Mouse (Mus musculus): Measurements from ENCODE around the gene Pold1. TPM values are rescaled to one million over a fixed set of nuclear protein-coding genes. Genes with fewer than 3 reads are reported as not detected.

Gene Pold1
- total RNA-seq (2021) = 1 to 10 TPM; 4.1 to 5.1 TPM
- long read RNA-seq, experiment 1, transcript Pold1-201 (27 exons, 3,454 nt) = major isoform, 9 of 14 reads
- long read RNA-seq, experiment 1, partial matches to known transcripts = 1 of 14 reads
- long read RNA-seq, experiment 1, other reads (novel, unspliced or antisense) = 4 of 14 reads
- long read RNA-seq, experiment 2, transcript Pold1-201 (27 exons, 3,454 nt) = major isoform, 14 of 18 reads
- long read RNA-seq, experiment 2, partial matches to known transcripts = 2 of 18 reads
- long read RNA-seq, experiment 2, other reads (novel, unspliced or antisense) = 2 of 18 reads

- DNase-seq = peak; percentile 100
- Histone ChIP-seq H3K27ac (peak within 1 kb of the TSS; percentile 77), H3K4me3 (peak within 1 kb of the TSS; percentile 74)
- intact Hi-C loops (cut with DNase I) = loop anchor here (2.0 to 5.0 kb wide), 3 partner anchors 20 to 176 kb away; no protein-coding TSS in a partner anchor
- TF ChIP-seq CTCF (IDR thresholded peaks at IDR 0.05) = peak; percentile 96; the same call in 1 of the 2 replicates
Measured at GRCm38 (mm10) chr7:44548497-44549087, at the start of gene Pold1. Gene Pold1, minus strand, starts transcription at chr7:44548849.

DNA sequence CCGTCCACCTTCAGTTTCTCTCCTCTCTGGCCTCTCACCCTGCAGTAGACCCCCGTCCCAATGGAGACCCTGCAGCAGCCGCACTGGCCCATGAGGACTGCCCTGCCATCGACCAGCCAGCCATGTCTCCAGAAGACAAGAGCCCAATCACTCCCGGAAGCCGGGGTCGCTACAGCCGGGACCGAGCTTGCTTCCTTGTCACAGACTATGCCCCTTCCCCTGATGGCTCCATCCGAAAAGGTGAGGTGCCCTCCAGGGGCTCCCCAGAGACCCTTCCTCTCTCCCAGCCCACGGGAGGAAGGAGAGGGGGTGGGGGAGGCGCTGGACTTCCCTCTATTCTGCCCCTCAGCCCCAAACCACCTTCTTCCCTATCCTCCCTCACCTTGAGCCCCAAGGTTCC lies 49.7 kb upstream of the Pold1 start:
- TF ChIP-seq CTCF (IDR thresholded peaks at IDR 0.05) = no peak
- intact Hi-C loops (cut with DNase I) = no loop called here

DNA sequence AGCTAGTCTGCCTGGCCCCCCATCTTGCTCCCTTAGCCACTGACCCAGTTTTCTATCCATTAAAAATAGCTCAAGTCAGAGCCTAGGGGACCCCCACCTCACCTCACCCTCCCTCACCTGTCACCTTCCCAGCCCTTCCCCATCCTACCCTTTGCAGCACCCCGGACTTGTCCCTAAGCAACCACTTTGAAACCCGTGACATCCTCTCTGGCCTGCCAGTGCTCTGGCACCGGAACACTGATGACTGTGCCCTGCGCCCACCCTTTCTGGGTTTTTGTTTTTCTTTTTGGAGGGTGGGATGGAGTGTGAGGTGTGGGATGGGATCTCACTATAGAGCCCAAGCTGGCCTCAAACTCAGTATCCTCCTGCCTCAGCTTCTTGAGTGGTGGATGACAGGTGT lies 49.0 kb upstream of the Pold1 start:
- no peak for TF ChIP-seq CTCF (IDR thresholded peaks at IDR 0.05)
- DNase-seq = peak; percentile 6
- intact Hi-C loops (cut with DNase I) = no loop called here
- no peak overlapping the region for H3K4me3 ChIP-seq
- no peak overlapping the region for H3K27ac ChIP-seq

More for the DNA sequence above, 49.7 kb upstream of the Pold1 start:
- H3K27ac ChIP-seq = no peak overlapping the region
- no peak for DNase-seq
- H3K4me3 ChIP-seq = no peak overlapping the region

- H3K4me3 ChIP-seq = no peak overlapping the region
- no peak overlapping the region for H3K27ac ChIP-seq
- no peak for TF ChIP-seq CTCF (IDR thresholded peaks at IDR 0.05)
- DNase-seq = peak; percentile 11
- intact Hi-C loops (cut with DNase I) = no loop called here
Measured at GRCm38 (mm10) chr7:44596996-44597538, 48.4 kb upstream of the Pold1 start.

DNA sequence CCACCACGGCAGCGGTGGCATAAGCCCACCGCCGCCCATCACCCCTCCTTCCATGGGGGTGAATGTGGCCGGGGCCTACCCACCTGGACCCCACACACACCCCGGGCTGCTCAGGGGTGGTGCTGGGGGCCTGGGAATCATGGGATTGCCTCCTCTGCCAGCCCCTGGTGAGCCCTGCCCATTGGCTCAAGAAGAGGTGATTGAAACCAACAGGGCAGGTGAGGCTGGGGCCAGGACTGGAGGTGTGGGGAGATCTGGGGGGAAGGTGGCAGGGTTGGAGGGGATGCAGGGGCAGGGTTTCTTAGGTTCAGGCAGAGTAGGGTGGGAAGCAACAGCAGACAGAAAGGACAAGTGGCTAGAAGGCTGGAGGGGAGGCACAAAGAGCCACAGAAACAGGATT lies 47.4 kb upstream of the Pold1 start:
- no peak for TF ChIP-seq CTCF (IDR thresholded peaks at IDR 0.05)
- intact Hi-C loops (cut with DNase I) = no loop called here
- Histone ChIP-seq H3K27ac (no peak overlapping the region), H3K4me3 (no peak overlapping the region)
- DNase-seq = peak; percentile 16

DNA sequence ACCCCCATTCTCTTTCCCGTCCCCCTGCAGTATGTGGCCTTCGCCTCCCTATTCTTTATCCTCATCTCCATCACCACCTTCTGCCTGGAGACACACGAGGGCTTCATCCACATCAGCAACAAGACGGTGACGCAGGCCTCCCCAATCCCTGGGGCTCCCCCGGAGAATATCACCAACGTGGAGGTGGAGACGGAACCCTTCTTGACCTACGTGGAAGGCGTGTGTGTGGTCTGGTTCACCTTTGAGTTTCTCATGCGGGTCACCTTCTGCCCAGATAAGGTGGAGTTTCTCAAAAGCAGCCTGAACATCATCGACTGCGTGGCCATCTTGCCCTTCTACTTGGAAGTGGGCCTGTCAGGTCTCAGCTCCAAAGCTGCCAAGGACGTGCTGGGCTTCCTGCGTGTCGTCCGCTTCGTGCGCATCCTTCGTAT lies 46.5 kb upstream of the Pold1 start:
- H3K4me3 ChIP-seq = no peak overlapping the region
- H3K27ac ChIP-seq = no peak overlapping the region
- no peak for TF ChIP-seq CTCF (IDR thresholded peaks at IDR 0.05)
- DNase-seq = peak; percentile 6
- intact Hi-C loops (cut with DNase I) = no loop called here

- no peak overlapping the region for H3K27ac ChIP-seq
- no peak for TF ChIP-seq CTCF (IDR thresholded peaks at IDR 0.05)
- DNase-seq = peak; percentile 22
- H3K4me3 ChIP-seq = no peak overlapping the region
- intact Hi-C loops (cut with DNase I) = loop anchor here (5.0 kb wide), 1 partner anchor 58 kb away; no protein-coding TSS in a partner anchor
Measured at GRCm38 (mm10) chr7:44594291-44594690, 45.6 kb upstream of the Pold1 start.

GRCm38 (mm10) chr7:44593775-44594174 lies 45.1 kb upstream of the Pold1 start:
- DNase-seq = peak; percentile 77
- no peak for TF ChIP-seq CTCF (IDR thresholded peaks at IDR 0.05)
- intact Hi-C loops (cut with DNase I) = loop anchor here (5.0 kb wide), 1 partner anchor 59 kb away; no protein-coding TSS in a partner anchor
- H3K4me3 ChIP-seq = no peak overlapping the region
- H3K27ac ChIP-seq = no peak overlapping the region

DNA sequence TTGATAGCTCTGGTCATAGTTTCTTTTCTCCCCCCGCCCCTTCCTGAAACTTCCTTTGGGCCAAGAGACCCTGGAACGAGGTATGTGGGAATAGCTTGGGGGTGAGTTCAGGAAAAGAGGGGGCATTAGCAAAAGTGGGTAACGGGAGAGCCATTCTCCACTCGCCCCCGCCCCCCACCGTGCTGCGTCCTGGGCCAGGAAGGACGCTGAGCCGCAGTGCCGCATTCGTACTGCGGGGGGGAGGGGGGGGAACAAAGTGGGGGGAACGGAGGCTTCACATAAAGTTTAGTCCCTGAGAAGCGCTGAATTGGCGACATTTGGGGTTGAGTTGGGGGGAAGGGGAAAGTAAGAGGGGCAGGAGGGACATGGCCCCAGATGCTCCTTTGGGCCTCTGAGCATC lies 44.4 kb upstream of the Pold1 start:
- Histone ChIP-seq H3K4me3 (no peak overlapping the region), H3K27ac (no peak overlapping the region)
- no peak for DNase-seq
- intact Hi-C loops (cut with DNase I) = loop anchor here (5.0 kb wide), 1 partner anchor 59 kb away; no protein-coding TSS in a partner anchor
- TF ChIP-seq CTCF (IDR thresholded peaks at IDR 0.05) = no peak

DNA sequence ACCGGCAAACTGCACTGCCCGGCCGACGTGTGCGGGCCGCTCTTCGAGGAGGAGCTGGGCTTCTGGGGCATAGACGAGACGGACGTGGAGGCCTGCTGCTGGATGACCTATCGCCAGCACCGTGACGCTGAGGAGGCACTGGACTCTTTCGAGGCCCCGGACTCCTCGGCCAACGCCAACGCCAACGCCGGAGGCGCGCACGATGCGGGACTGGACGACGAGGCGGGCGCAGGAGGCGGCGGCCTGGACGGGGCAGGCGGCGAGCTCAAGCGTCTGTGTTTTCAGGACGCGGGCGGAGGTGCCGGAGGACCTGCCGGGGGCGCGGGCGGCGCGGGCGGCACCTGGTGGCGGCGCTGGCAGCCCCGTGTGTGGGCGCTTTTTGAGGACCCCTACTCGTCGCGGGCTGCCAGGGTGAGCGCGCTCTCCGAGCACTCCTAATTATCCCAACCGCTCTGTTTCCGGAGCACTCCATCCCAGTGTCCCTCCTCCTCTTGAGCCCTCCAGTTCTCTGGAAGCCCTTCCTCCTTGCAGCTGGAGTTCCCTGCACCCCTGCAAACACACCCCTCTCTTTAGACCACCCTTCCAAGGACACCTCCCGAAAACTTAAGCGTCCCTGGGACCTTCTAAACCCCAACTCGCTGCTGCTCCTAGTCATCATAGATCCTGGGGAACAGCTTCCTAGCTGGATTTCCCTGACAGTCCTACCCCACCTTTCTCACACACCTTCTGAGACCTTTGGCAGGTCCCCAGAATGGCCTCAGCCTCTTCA lies 42.9 kb upstream of the Pold1 start:
- TF ChIP-seq CTCF (IDR thresholded peaks at IDR 0.05) = no peak
- Histone ChIP-seq H3K27ac (peak overlapping the region; percentile 81), H3K4me3 (peak overlapping the region; percentile 74)
- DNase-seq = peak; percentile 44
- intact Hi-C loops (cut with DNase I) = loop anchor here (5.0 kb wide), 1 partner anchor 61 kb away; no protein-coding TSS in a partner anchor

DNA sequence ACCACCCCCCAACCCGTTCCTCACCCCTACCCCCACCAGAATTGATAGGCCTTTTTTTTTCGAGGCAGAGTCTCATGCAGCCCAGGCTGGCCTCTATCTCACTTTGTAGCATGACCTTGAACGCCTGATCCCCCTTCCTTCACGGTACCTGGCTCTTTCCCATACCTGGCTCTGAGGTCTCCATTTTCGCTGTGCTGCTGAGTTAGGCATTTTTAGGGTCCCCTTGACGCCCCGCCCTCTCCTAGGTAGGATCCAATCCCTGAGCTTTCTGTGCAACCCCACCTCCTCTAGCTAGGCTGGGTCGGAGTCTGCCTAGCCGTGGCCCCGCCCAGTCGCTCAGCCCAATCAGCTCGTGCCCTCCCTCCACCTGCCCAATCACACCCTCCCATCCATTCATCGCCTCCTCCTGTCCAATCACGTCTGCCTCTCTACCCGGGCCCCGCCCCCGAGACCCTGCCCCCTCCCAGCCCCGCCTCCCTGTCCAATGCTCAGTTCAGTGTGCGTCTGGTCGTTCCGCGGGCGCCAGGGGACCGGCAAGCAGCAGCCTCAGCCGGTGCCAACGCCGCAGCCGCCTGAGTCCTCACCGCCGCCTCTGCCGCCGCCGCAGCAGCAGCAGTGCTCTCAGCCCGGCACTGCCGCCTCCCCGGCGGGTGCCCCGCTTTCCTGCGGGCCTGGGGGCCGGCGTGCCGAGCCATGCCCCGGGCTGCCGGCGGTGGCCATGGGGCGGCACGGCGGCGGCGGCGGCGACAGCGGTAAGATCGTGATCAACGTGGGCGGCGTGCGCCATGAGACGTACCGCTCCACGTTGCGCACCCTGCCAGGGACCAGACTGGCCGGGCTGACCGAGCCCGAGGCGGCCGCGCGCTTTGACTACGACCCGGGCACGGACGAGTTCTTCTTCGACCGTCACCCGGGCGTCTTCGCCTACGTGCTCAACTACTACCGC lies 42.0 kb upstream of the Pold1 start, which contains the start of gene Kcnc3:
TSS of gene Kcnc3 (plus strand) at position 263 of the 946 bp plus-strand sequence.
- H3K4me3 ChIP-seq = peak within 1 kb of the TSS; percentile 74

More for the DNA sequence above, 42.0 kb upstream of the Pold1 start, which contains the start of gene Kcnc3:
- peak; percentile 95 for DNase-seq
- TF ChIP-seq CTCF (IDR thresholded peaks at IDR 0.05) = no peak
- H3K27ac ChIP-seq = peak within 1 kb of the TSS; percentile 81
- intact Hi-C loops (cut with DNase I) = loop anchor here (5.0 kb wide), 1 partner anchor 62 kb away; no protein-coding TSS in a partner anchor

Measured in gastrocnemius, adult 2 months (tissue).